Mouse (Mus musculus): ENCODE data around the gene Abr. TPM values are rescaled to one million over a fixed set of nuclear protein-coding genes. Genes with fewer than 3 reads are reported as not detected.

Gene Abr
- polyA plus RNA-seq, 1 experiment, result 81.3 TPM

- Histone ChIP-seq H3K4me2 (ENCODE audit: low read depth) (no peak overlapping the region), H3K36me3 (ENCODE audit: control insufficient read depth, insufficient read depth) (no peaks in the 10 kb centered on the region), H3K4me3 (no peak overlapping the region), H3K79me2 (ENCODE audit: control insufficient read depth, insufficient read depth) (no peaks in the 10 kb centered on the region), H3ac (ENCODE audit: control insufficient read depth, insufficient read length) (no peak overlapping the region), H3K27me3 (ENCODE audit: control insufficient read depth, insufficient read depth, insufficient read length) (no peaks in the 10 kb centered on the region)
- TF ChIP-seq TCF12 (IDR thresholded peaks at IDR 0.05; ENCODE audit: insufficient read depth, poor library complexity, severe bottlenecking) (no peak), REST (IDR thresholded peaks at IDR 0.05; ENCODE audit: insufficient read depth, insufficient read length) (no peak), POLR2AphosphoS2 (IDR thresholded peaks at IDR 0.05; ENCODE audit: insufficient read length, low read depth) (no peak), MYOG (IDR thresholded peaks at IDR 0.05; ENCODE audit: control insufficient read depth in 1 of 3, insufficient read depth in 1 of 3, insufficient read length in 2 of 3, low read depth in 2 of 3) (no peak), USF1 (IDR thresholded peaks at IDR 0.05; ENCODE audit: low read depth) (no peak), MYOD1 (IDR thresholded peaks at IDR 0.05; ENCODE audit: control insufficient read depth in 1 of 3, insufficient read length in 2 of 3, low read depth in 2 of 3) (no peak), TCF3 (IDR thresholded peaks at IDR 0.05; ENCODE audit: insufficient read length, low read depth) (no peak), CEBPB (IDR thresholded peaks at IDR 0.05; ENCODE audit: insufficient read depth, poor library complexity, severe bottlenecking) (no peak)
Observed at GRCm38 (mm10) chr11:76657450-76657970, 35.4 kb upstream of the Abr start.

GRCm38 (mm10) chr11:76655106-76655505, 33.0 kb upstream of the Abr start:
- Histone ChIP-seq H3K79me2 (ENCODE audit: control insufficient read depth, insufficient read depth) (no peaks in the 10 kb centered on the region), H3K4me2 (ENCODE audit: low read depth) (peak overlapping the region; percentile 88), H3K27me3 (ENCODE audit: control insufficient read depth, insufficient read depth, insufficient read length) (no peaks in the 10 kb centered on the region), H3K36me3 (ENCODE audit: control insufficient read depth, insufficient read depth) (no peaks in the 10 kb centered on the region), H3ac (ENCODE audit: control insufficient read depth, insufficient read length) (no peak overlapping the region), H3K4me3 (no peak overlapping the region)
- no peak for TF ChIP-seq SRF (IDR thresholded peaks at IDR 0.05; ENCODE audit: control insufficient read depth, insufficient read length, low read depth)
- TF ChIP-seq E2F4 (IDR thresholded peaks at IDR 0.05; ENCODE audit: insufficient read depth), result no peak
- no peak for TF ChIP-seq USF1 (IDR thresholded peaks at IDR 0.05; ENCODE audit: low read depth)
- TF ChIP-seq TCF3 (IDR thresholded peaks at IDR 0.05; ENCODE audit: insufficient read length, low read depth), result no peak
- no peak for TF ChIP-seq MYOG (IDR thresholded peaks at IDR 0.05; ENCODE audit: control insufficient read depth in 1 of 3, insufficient read depth in 1 of 3, insufficient read length in 2 of 3, low read depth in 2 of 3)
- TF ChIP-seq MYOD1 (IDR thresholded peaks at IDR 0.05; ENCODE audit: control insufficient read depth in 1 of 3, insufficient read length in 2 of 3, low read depth in 2 of 3), result no peak
- TF ChIP-seq POLR2AphosphoS2 (IDR thresholded peaks at IDR 0.05; ENCODE audit: insufficient read length, low read depth), result no peak
- TF ChIP-seq MAX (IDR thresholded peaks at IDR 0.05; ENCODE audit: low read depth), result no peak
- TF ChIP-seq REST (IDR thresholded peaks at IDR 0.05; ENCODE audit: insufficient read depth, insufficient read length), result no peak

GRCm38 (mm10) chr11:76652838-76653334, 30.8 kb upstream of the Abr start:
- no peaks in the 10 kb centered on the region for H3K27me3 ChIP-seq (ENCODE audit: control insufficient read depth, insufficient read depth, insufficient read length)
- no peaks in the 10 kb centered on the region for H3K36me3 ChIP-seq (ENCODE audit: control insufficient read depth, insufficient read depth)
- TF ChIP-seq POLR2AphosphoS2 (IDR thresholded peaks at IDR 0.05; ENCODE audit: insufficient read length, low read depth) (no peak), CEBPB (IDR thresholded peaks at IDR 0.05; ENCODE audit: insufficient read depth, poor library complexity, severe bottlenecking) (no peak), SRF (IDR thresholded peaks at IDR 0.05; ENCODE audit: control insufficient read depth, insufficient read length, low read depth) (no peak), TCF12 (IDR thresholded peaks at IDR 0.05; ENCODE audit: insufficient read depth, poor library complexity, severe bottlenecking) (no peak), MYOG (IDR thresholded peaks at IDR 0.05; ENCODE audit: control insufficient read depth in 1 of 3, insufficient read depth in 1 of 3, insufficient read length in 2 of 3, low read depth in 2 of 3) (no peak), MYOD1 (IDR thresholded peaks at IDR 0.05; ENCODE audit: control insufficient read depth in 1 of 3, insufficient read length in 2 of 3, low read depth in 2 of 3) (no peak), TCF3 (IDR thresholded peaks at IDR 0.05; ENCODE audit: insufficient read length, low read depth) (no peak), E2F4 (IDR thresholded peaks at IDR 0.05; ENCODE audit: insufficient read depth) (no peak)
- no peaks in the 10 kb centered on the region for H3K79me2 ChIP-seq (ENCODE audit: control insufficient read depth, insufficient read depth)
- no peak overlapping the region for H3ac ChIP-seq (ENCODE audit: control insufficient read depth, insufficient read length)
- no peak overlapping the region for H3K4me2 ChIP-seq (ENCODE audit: low read depth)
- no peak overlapping the region for H3K4me3 ChIP-seq

- Histone ChIP-seq H3K36me3 (ENCODE audit: control insufficient read depth, insufficient read depth) (no peaks in the 10 kb centered on the region), H3ac (ENCODE audit: control insufficient read depth, insufficient read length) (no peak overlapping the region), H3K4me3 (no peak overlapping the region), H3K27me3 (ENCODE audit: control insufficient read depth, insufficient read depth, insufficient read length) (no peaks in the 10 kb centered on the region), H3K79me2 (ENCODE audit: control insufficient read depth, insufficient read depth) (no peaks in the 10 kb centered on the region), H3K4me2 (ENCODE audit: low read depth) (no peak overlapping the region)
- TF ChIP-seq USF1 (IDR thresholded peaks at IDR 0.05; ENCODE audit: low read depth) (peak; percentile 28), CEBPB (IDR thresholded peaks at IDR 0.05; ENCODE audit: insufficient read depth, poor library complexity, severe bottlenecking) (no peak)
Observed at GRCm38 (mm10) chr11:76650862-76651560, 28.9 kb upstream of the Abr start.

GRCm38 (mm10) chr11:76647500-76647899, 25.4 kb upstream of the Abr start:
- Histone ChIP-seq H3K27me3 (ENCODE audit: control insufficient read depth, insufficient read depth, insufficient read length) (no peaks in the 10 kb centered on the region), H3K4me2 (ENCODE audit: low read depth) (peak overlapping the region; percentile 89), H3K79me2 (ENCODE audit: control insufficient read depth, insufficient read depth) (no peaks in the 10 kb centered on the region), H3K36me3 (ENCODE audit: control insufficient read depth, insufficient read depth) (no peaks in the 10 kb centered on the region), H3ac (ENCODE audit: control insufficient read depth, insufficient read length) (no peak overlapping the region), H3K4me3 (peak overlapping the region; percentile 12)
- TF ChIP-seq TCF3 (IDR thresholded peaks at IDR 0.05; ENCODE audit: insufficient read length, low read depth) (no peak), MYOD1 (IDR thresholded peaks at IDR 0.05; ENCODE audit: control insufficient read depth in 1 of 3, insufficient read length in 2 of 3, low read depth in 2 of 3) (no peak), CEBPB (IDR thresholded peaks at IDR 0.05; ENCODE audit: insufficient read depth, poor library complexity, severe bottlenecking) (no peak), MAX (IDR thresholded peaks at IDR 0.05; ENCODE audit: low read depth) (no peak), USF1 (IDR thresholded peaks at IDR 0.05; ENCODE audit: low read depth) (no peak), MYOG (IDR thresholded peaks at IDR 0.05; ENCODE audit: control insufficient read depth in 1 of 3, insufficient read depth in 1 of 3, insufficient read length in 2 of 3, low read depth in 2 of 3) (no peak), TCF12 (IDR thresholded peaks at IDR 0.05; ENCODE audit: insufficient read depth, poor library complexity, severe bottlenecking) (no peak), REST (IDR thresholded peaks at IDR 0.05; ENCODE audit: insufficient read depth, insufficient read length) (no peak), POLR2AphosphoS2 (IDR thresholded peaks at IDR 0.05; ENCODE audit: insufficient read length, low read depth) (no peak), POLR2A (IDR thresholded peaks at IDR 0.05; ENCODE audit: insufficient read length, low read depth) (no peak), E2F4 (IDR thresholded peaks at IDR 0.05; ENCODE audit: insufficient read depth) (no peak), SRF (IDR thresholded peaks at IDR 0.05; ENCODE audit: control insufficient read depth, insufficient read length, low read depth) (no peak)
